Mouse (Mus musculus) midbrain, postnatal 0 days (tissue): ENCODE results near the gene Cxcl3. TPM values are rescaled to one million over a fixed set of nuclear protein-coding genes. Genes with fewer than 3 reads are reported as not detected.
A peak's percentile ranks its signal among the peaks of the same experiment; 100 is the strongest.
"Not testable (repeated sequence)": the region's sequence is repeated elsewhere in the genome, so short reads cannot be mapped to it uniquely, and the experiment has no call there.

Experiments
- ATAC-seq: fragments of 200-750 bp; cut with Nextera tagmentation; 2 replicates; pipeline ENCODE4 v1.8.0; 2017; ENCODE audit warnings: moderate number of reproducible peaks, mild to moderate bottlenecking, moderate TSS enrichment, moderate library complexity; ENCODE audit not compliant: low FRiP score
- DNase-seq: peaks from one replicate; pipeline ENCODE4 v3.0.0-alpha.2; 2015; ENCODE audit warnings: low spot score
- H3K27ac ChIP-seq: fragments of 300-500 bp; sonication (generic); 2 replicates; pipeline ENCODE4 v1.5.1; 2014; ENCODE audit warnings: low read depth, mild to moderate bottlenecking, low read length, mixed read lengths
- H3K27me3 ChIP-seq: fragments of 300-500 bp; sonication (generic); 2 replicates; pipeline ENCODE4 v1.6.1; 2014; ENCODE audit warnings: low read length, control low read depth, mixed read lengths; ENCODE audit not compliant: insufficient read depth
- H3K36me3 ChIP-seq: fragments of 300-500 bp; sonication (generic); 2 replicates; pipeline ENCODE4 v1.6.1; 2014; ENCODE audit warnings: low read length, control low read depth, mixed read lengths; ENCODE audit not compliant: insufficient read depth
- H3K4me1 ChIP-seq: fragments of 300-500 bp; sonication (generic); 2 replicates; pipeline ENCODE4 v1.6.1; 2014; ENCODE audit warnings: mild to moderate bottlenecking, control low read depth, antibody characterized with exemption, low read length, mixed read lengths; ENCODE audit not compliant: insufficient read depth
- H3K4me2 ChIP-seq: fragments of 300-500 bp; sonication (generic); 2 replicates; pipeline ENCODE4 v1.6.1; 2014; ENCODE audit warnings: low read depth, mild to moderate bottlenecking, low read length, mixed read lengths; ENCODE audit not compliant: poor library complexity, severe bottlenecking
- H3K4me3 ChIP-seq: fragments of 300-500 bp; sonication (generic); 2 replicates; pipeline ENCODE4 v1.5.1; 2014; ENCODE audit warnings: low read depth, mild to moderate bottlenecking, low read length, moderate library complexity
- H3K9ac ChIP-seq: fragments of 300-500 bp; sonication (generic); replicated peaks from 2 replicates; pipeline ENCODE4 v1.6.1; 2014; ENCODE audit warnings: mild to moderate bottlenecking, low read length, moderate library complexity, mixed read lengths; ENCODE audit not compliant: poor library complexity, severe bottlenecking
- H3K9me3 ChIP-seq: fragments of 300-500 bp; sonication (generic); 2 replicates; pipeline ENCODE4 v1.6.1; 2016; ENCODE audit warnings: low read length, control low read depth
- CTCF ChIP-seq: IDR thresholded peaks from 2 replicates; pipeline ENCODE4 v1.5.1; 2016; ENCODE audit warnings: antibody characterized with exemption, mild to moderate bottlenecking
- WGBS: fragments of 180-500 bp; shearing (Covaris S2); extraction: QIAGEN DNeasy Blood & Tissue Kit; methylation state at CpG from one replicate; pipeline ENCODE4 v1.1.7; 2014; 5-methylcytosine and 5-hydroxymethylcytosine counted together
- polyA plus RNA-seq: library from polyadenylated mRNA; unstranded; fragments of >200 nt; fragmentation: Nextera tagmentation; extraction: Ambion mirVana; gene quantifications from 2 replicates; pipeline ENCODE4 v1.2.1, GENCODE M21; 2015
- total RNA-seq: library from RNA; depleted of rRNA; stranded (reverse); fragments of >200 nt; gene quantifications from 2 replicates; pipeline ENCODE4 v1.2.3, GENCODE M21; 2014

Gene Cxcl3
- total and polyA plus RNA-seq, 2 experiments from 2014 or later = 0.20 TPM; not detected in 1

DNA sequence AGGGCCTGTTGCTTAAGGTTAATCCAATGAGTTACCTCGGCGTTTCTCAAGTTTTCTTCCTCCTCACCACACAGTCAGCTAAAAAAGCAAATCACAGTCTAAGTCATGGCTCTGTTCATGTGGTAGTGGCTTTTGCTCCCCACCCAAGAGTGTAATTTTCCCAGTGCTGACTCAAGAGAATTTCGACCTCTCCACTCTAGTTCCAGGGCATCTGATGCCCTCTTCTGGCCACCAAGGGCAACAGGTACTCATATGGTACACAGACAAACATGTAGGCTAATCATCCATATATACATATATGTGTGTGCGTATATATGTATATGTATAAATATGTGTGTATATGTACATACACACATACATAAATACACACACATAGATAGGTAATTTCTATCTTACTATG is 2.2 kb downstream of the Cxcl3 start:
- H3K4me1 ChIP-seq = peaks cover 3% of the 10 kb centered on the region
- H3K27ac ChIP-seq = no peak overlapping the region
- DNase-seq = peak; percentile 23
- H3K4me2 ChIP-seq = no peak overlapping the region
- peak; percentile 49 for TF ChIP-seq CTCF
- no peak for ATAC-seq
- H3K4me3 ChIP-seq = no peak overlapping the region
- H3K9me3 ChIP-seq = no peaks in the 10 kb centered on the region
- H3K36me3 ChIP-seq = no peaks in the 10 kb centered on the region
- WGBS = 78% methylated on average over 4 of the region's 4 CpGs
- no peaks in the 10 kb centered on the region for H3K27me3 ChIP-seq
- no peak overlapping the region for H3K9ac ChIP-seq

DNA sequence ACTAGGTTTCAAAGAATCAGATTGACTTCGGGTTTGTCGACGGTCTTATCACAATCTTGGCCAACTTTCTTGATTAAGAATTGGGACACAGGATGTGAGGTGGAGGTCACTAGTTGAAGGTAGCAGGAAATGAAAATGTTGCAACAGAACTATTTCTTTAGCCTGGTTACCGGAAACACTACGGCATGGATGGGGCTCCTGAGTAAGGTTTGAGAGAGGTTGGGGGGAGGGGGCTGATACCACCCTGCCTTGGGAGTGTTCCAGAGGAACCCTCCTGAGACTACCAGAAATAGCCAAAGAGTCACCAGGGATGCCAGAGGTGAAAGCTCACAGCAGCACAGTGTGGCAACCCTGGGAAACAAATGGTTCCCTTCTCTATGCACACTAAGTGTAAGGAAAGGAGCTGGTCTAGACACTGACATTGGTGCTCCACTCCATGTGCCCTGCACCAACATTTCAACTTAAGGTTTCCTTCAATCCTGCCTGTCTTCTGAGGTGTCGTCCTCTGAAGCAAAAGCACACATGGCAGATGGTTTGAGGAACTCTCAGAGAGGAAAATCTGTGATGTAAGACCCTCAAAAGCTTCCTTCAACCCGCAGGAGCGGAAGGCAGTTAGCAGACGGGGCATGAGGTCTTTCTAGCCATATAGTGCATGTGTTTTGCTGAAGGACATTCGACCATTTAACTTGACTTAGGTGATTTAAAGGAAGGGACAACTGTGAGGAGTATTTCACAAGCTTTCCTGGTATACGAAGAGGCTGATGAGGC is 3.6 kb downstream of the Cxcl3 start:
- Histone ChIP-seq H3K4me3 (no peak overlapping the region), H3K9me3 (no peaks in the 10 kb centered on the region), H3K4me2 (no peak overlapping the region), H3K27ac (no peak overlapping the region), H3K9ac (no peak overlapping the region), H3K27me3 (no peaks in the 10 kb centered on the region), H3K4me1 (peaks cover 3% of the 10 kb centered on the region), H3K36me3 (no peaks in the 10 kb centered on the region)
- ATAC-seq (no peak), DNase-seq (no peak)
- WGBS = 87% methylated on average over 11 of the region's 11 CpGs
- no peak for TF ChIP-seq CTCF

DNA sequence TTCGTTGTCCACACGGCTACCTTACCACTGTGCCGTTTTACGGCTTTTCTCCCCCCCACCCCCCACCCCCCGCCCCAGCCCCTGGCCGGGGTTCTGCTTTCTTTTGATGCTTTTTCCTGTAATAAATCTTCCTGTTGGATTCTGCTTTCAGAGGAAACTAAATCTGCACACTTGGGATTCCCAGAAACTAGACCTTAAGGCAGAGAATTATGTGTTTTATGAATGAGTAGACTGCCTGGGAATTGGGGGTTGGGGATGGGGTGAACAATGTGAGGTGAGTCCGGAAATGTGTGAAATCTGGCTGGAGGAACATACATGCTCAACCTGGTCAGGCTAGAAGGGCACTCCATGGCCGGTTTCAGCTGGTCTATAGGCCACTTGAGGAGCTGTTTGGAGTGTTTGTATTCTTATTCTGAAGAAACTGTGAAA is 4.2 kb downstream of the Cxcl3 start:
- H3K9ac ChIP-seq = no peak overlapping the region
- no peaks in the 10 kb centered on the region for H3K9me3 ChIP-seq
- H3K4me3 ChIP-seq = no peak overlapping the region
- no peak overlapping the region for H3K27ac ChIP-seq
- no peaks in the 10 kb centered on the region for H3K36me3 ChIP-seq
- H3K4me1 ChIP-seq = peaks cover 3% of the 10 kb centered on the region
- H3K4me2 ChIP-seq = no peak overlapping the region
- TF ChIP-seq CTCF = no peak
- no peak for DNase-seq
- no peak for ATAC-seq
- H3K27me3 ChIP-seq = no peaks in the 10 kb centered on the region
- WGBS = 86% methylated on average over 8 of the region's 8 CpGs

DNA sequence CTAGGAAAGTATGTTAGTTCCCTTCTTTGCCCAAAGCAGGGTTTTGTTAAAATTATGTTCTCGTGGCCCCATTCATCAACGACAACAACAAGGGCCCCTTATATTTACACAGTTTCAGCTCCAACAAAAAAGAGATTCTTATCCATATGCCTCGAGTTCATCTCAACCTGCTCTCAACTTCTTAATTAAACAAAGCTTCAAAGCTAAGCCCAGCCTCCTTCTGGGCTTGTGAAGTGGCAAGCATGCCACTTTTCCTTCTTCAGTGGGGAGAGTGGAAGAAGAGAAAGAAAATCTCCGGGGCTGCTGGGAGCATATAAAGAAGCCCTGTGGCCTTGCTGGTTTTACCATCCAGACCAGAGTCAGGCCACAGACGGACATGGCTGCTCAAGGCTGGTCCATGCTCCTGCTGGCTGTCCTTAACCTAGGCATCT is 8.3 kb downstream of the Cxcl3 start, which contains the start of gene Cxcl15:
TSS of gene Cxcl15 (plus strand) at position 340 of the 431 bp plus-strand sequence.
- no peak within 1 kb of the TSS for H3K4me3 ChIP-seq
- ATAC-seq = no peak
- no peaks in the 10 kb centered on the region for H3K27me3 ChIP-seq
- H3K9me3 ChIP-seq = no peaks in the 10 kb centered on the region
- H3K9ac ChIP-seq = no peak within 1 kb of the TSS
- H3K4me2 ChIP-seq = no peak within 1 kb of the TSS
- no peaks in the 10 kb centered on the region for H3K36me3 ChIP-seq
- DNase-seq = no peak
- no peaks in the 10 kb centered on the region for H3K4me1 ChIP-seq
- 74% methylated on average over 5 of the region's 5 CpGs for WGBS
- H3K27ac ChIP-seq = no peak within 1 kb of the TSS
- TF ChIP-seq CTCF = no peak

DNA sequence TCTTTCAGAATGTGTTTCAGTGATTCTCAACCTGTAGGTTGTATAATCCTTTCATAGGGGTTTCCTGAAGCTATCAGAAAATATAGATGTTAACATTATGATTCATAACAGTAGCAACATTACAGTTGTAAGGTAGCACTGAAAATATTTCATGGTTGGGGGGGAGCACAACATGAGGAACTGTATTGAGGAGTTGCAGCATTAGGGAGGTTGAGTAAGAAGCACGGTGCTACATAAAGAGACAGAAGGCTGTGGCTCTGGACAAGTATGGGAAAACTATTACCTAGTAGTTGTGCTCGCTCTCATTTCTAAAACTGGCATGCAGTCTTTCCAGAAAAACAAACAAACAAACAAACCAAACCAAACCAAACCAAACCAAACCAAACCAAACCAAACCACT is 9.5 kb downstream of the Cxcl3 start:
- 96% methylated on average over 2 of the region's 2 CpGs for WGBS
- H3K36me3 ChIP-seq, H3K4me3 ChIP-seq, H3K27me3 ChIP-seq, ATAC-seq, H3K27ac ChIP-seq, DNase-seq, H3K9me3 ChIP-seq, H3K9ac ChIP-seq, H3K4me2 ChIP-seq, H3K4me1 ChIP-seq: not testable (repeated sequence)

DNA sequence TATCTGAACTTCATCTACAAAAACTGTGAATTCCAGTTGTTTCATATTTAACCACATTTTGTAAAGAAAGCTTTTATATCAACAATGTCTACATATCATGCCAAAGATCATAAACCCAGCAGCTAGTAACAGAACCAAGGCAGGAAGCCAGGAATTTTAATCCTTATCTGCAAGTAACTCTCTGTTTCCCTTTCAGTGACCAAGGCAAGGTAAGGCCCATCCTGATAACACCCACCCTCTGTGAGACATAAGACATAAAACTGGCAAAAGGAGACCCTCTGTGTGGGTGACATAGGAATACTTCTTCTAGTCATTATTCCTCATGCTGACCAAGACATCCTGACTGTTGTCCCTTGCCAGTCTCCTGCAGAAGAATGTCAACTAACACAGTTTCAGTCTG is 18.7 kb downstream of the Cxcl3 start:
- no peaks in the 10 kb centered on the region for H3K4me1 ChIP-seq
- no peak overlapping the region for H3K4me2 ChIP-seq
- no peak for TF ChIP-seq CTCF
- no peak for DNase-seq
- no peaks in the 10 kb centered on the region for H3K36me3 ChIP-seq
- H3K27ac ChIP-seq = no peak overlapping the region
- no peak overlapping the region for H3K9ac ChIP-seq
- no peak for ATAC-seq
- H3K9me3 ChIP-seq = no peaks in the 10 kb centered on the region
- no peaks in the 10 kb centered on the region for H3K27me3 ChIP-seq
- H3K4me3 ChIP-seq = no peak overlapping the region
